Mouse (Mus musculus) gastrocnemius, postnatal 36 days (tissue): Measurements from ENCODE around the gene Samhd1. TPM values are rescaled to one million over a fixed set of nuclear protein-coding genes. Genes with fewer than 3 reads are reported as not detected.

Source experiments
- DNase-seq, 2 experiments: peaks; one replicate each; pipeline ENCODE4 v3.0.0; 2022
- intact Hi-C: fragments of 180-260 bp; cut with DNase I; formaldehyde crosslinking; loops from one replicate; pipeline ENCODE4 v1.15.1; 2025
- total RNA-seq, 2 experiments: library from RNA; stranded (reverse); gene quantifications; 2 replicates each; pipeline ENCODE4 v1.2.3; 2021

Gene Samhd1
- total RNA-seq, 2 experiments from 2014 or later = 12.9 to 13.2 TPM

GRCm38 (mm10) chr2:157104454-157104853 lies 30.6 kb downstream of the Samhd1 start:
- no peak for DNase-seq
- intact Hi-C loops = no loop called here

GRCm38 (mm10) chr2:157102256-157102655 lies 32.8 kb downstream of the Samhd1 start:
- DNase-seq = no peak
- intact Hi-C loops = no loop called here

GRCm38 (mm10) chr2:157101650-157102049 lies 33.4 kb downstream of the Samhd1 start:
- intact Hi-C loops = no loop called here

GRCm38 (mm10) chr2:157100319-157100605 lies 34.8 kb downstream of the Samhd1 start:
- DNase-seq = no peak
- intact Hi-C loops = no loop called here

More at GRCm38 (mm10) chr2:157101650-157102049, 33.4 kb downstream of the Samhd1 start:
- no peak for DNase-seq

- intact Hi-C loops = loop anchor here (5.0 kb wide), 1 partner anchor 227 kb away; no protein-coding TSS in a partner anchor
- no peak for DNase-seq
These were observed 35.3 kb downstream of the Samhd1 start for GRCm38 (mm10) chr2:157099532-157100318.

- DNase-seq = peak; percentile 60 to 67
- intact Hi-C loops = loop anchor here (5.0 kb wide), 1 partner anchor 223 kb away; no protein-coding TSS in a partner anchor
These were observed 39.9 kb downstream of the Samhd1 start for GRCm38 (mm10) chr2:157095005-157095755.

GRCm38 (mm10) chr2:157092024-157092423 lies 43.0 kb downstream of the Samhd1 start:
- intact Hi-C loops = loop anchor here (5.0 kb wide), 3 partner anchors 40 to 280 kb away; no protein-coding TSS in a partner anchor
- DNase-seq = no peak

GRCm38 (mm10) chr2:157087536-157088317 lies 47.3 kb downstream of the Samhd1 start:
- no peak for DNase-seq
- intact Hi-C loops = no loop called here

- intact Hi-C loops = no loop called here
- DNase-seq = no peak
These were observed 48.3 kb downstream of the Samhd1 start, which contains the start of gene Tldc2 for GRCm38 (mm10) chr2:157086796-157087195. Gene Tldc2, plus strand, starts transcription at chr2:157087055.

GRCm38 (mm10) chr2:157084831-157085585 lies 50.1 kb downstream of the Samhd1 start:
- DNase-seq = no peak
- intact Hi-C loops = loop anchor here (5.0 kb wide), 1 partner anchor 38 kb away; no protein-coding TSS in a partner anchor

- intact Hi-C loops = loop anchor here (5.0 kb wide), 1 partner anchor 35 kb away; no protein-coding TSS in a partner anchor
- DNase-seq = no peak
These were observed 53.1 kb downstream of the Samhd1 start for GRCm38 (mm10) chr2:157081960-157082359.

- DNase-seq = no peak
- intact Hi-C loops = loop anchor here (5.0 kb wide), 1 partner anchor 34 kb away; no protein-coding TSS in a partner anchor
These were observed 53.7 kb downstream of the Samhd1 start for GRCm38 (mm10) chr2:157081331-157081730.

GRCm38 (mm10) chr2:157079701-157080180 lies 55.3 kb downstream of the Samhd1 start:
- intact Hi-C loops = loop anchor here (5.0 kb wide), 1 partner anchor 32 kb away; no protein-coding TSS in a partner anchor
- DNase-seq = no peak

GRCm38 (mm10) chr2:157078793-157079700 lies 56.0 kb downstream of the Samhd1 start, which contains the start of gene Soga1:
Gene Soga1, minus strand, starts transcription at chr2:157079254.
- intact Hi-C loops = no loop called here
- peak; percentile 81 to 84 for DNase-seq

GRCm38 (mm10) chr2:157078059-157078792 lies 56.8 kb downstream of the Samhd1 start:
- no peak for DNase-seq
- intact Hi-C loops = no loop called here

GRCm38 (mm10) chr2:157077641-157078058 lies 57.4 kb downstream of the Samhd1 start:
- intact Hi-C loops = no loop called here
- peak; percentile 84 to 91 for DNase-seq

- intact Hi-C loops = no loop called here
- DNase-seq = no peak
These were observed 57.9 kb downstream of the Samhd1 start for GRCm38 (mm10) chr2:157077160-157077559.

GRCm38 (mm10) chr2:157076585-157076984 lies 58.5 kb downstream of the Samhd1 start:
- no peak for DNase-seq
- intact Hi-C loops = no loop called here
